Mouse (Mus musculus): ENCODE results near the gene Ntn4. TPM values are rescaled to one million over a fixed set of nuclear protein-coding genes. Genes with fewer than 3 reads are reported as not detected.
A peak's percentile ranks its signal among the peaks of the same experiment; 100 is the strongest.

Ntn4 gene
- total and polyA plus RNA-seq, 3 experiments, result not detected

DNA sequence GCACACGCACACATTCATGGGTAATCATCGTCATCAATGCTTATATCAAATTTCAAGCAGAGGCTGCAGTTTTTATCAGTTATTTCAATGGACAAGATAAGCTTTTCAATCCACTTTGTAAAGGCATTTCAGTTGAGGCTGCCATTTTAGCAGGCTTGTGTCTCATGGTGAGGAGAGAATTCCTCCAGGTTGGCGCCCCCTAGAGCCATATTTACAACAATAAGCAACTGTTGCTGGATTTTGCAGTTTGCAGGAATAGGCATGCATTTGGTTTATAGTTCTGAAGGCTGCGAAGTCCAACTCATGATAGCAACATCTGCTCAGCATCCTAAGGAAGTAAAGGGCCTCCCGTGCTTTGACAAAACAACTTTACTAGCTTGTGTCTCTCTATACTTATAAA, 8.6 kb downstream of the Ntn4 start:
- in situ Hi-C loops (cut with MboI; ENCODE audit: low pct_ligation_motif_present, low pct_unique_long_range_greater_than_20kb, low sequenced_read_pairs) (no loop called here), dilution Hi-C loops (cut with MboI; ENCODE audit: extremely low pct_ligation_motif_present, extremely low pct_unique_long_range_greater_than_20kb, low sequenced_read_pairs) (no loop called here)
- no peak overlapping the region for H3K9ac ChIP-seq (ENCODE audit: insufficient read depth, low read depth)
- H3K27ac ChIP-seq (ENCODE audit: insufficient read depth, low read depth), result no peak overlapping the region
- no peak overlapping the region for H3K4me2 ChIP-seq (ENCODE audit: insufficient read depth, low read depth, poor library complexity, severe bottlenecking)
- H3K79me2 ChIP-seq (replicated peaks; ENCODE audit: control insufficient read depth, extremely low read depth, insufficient read depth, poor library complexity, severe bottlenecking), result no peaks in the 10 kb centered on the region
- peak; percentile 13; the same call in 1 of the 2 replicates for TF ChIP-seq SMC3 (IDR thresholded peaks at IDR 0.05; ENCODE audit: low read depth, low read length)
- peak; percentile 11 for TF ChIP-seq RAD21 (IDR thresholded peaks at IDR 0.05; ENCODE audit: low read depth, low read length)
- peak in 1 of 2 experiments; percentile 51; a peak in 2 of 4 replicates for TF ChIP-seq CTCF (conservative IDR thresholded peaks at IDR 0.05 in 1 of 2, IDR thresholded peaks at IDR 0.05 in 1 of 2; ENCODE audit: low read depth in 2 of 2, low read length in 2 of 2)
- TF ChIP-seq TCF12 (IDR thresholded peaks at IDR 0.05; ENCODE audit: low read depth, low read length), result no peak
- TF ChIP-seq EP300 (IDR thresholded peaks at IDR 0.05; ENCODE audit: low read length), result no peak
- no peak for TF ChIP-seq MAZ (IDR thresholded peaks at IDR 0.05; ENCODE audit: low read depth, low read length)
- H3K27me3 ChIP-seq (replicated peaks), result no peaks in the 10 kb centered on the region
- no peaks in the 10 kb centered on the region for H3K4me1 ChIP-seq (ENCODE audit: control insufficient read depth in 1 of 2, insufficient read depth in 2 of 2)
- no peaks in the 10 kb centered on the region for H3K9me3 ChIP-seq (replicated peaks; ENCODE audit: low read length)
- H3K36me3 ChIP-seq (replicated peaks in 1 of 2; ENCODE audit: control insufficient read depth in 1 of 2, insufficient read depth in 1 of 2, low read length in 1 of 2), result no peaks in the 10 kb centered on the region
- DNase-seq (ENCODE audit: extremely low read depth), result peak; percentile 11
- no peak overlapping the region for H3K4me3 ChIP-seq (replicated peaks in 1 of 3; ENCODE audit: low read depth in 2 of 3, low read length in 2 of 3, poor library complexity in 1 of 3)

DNA sequence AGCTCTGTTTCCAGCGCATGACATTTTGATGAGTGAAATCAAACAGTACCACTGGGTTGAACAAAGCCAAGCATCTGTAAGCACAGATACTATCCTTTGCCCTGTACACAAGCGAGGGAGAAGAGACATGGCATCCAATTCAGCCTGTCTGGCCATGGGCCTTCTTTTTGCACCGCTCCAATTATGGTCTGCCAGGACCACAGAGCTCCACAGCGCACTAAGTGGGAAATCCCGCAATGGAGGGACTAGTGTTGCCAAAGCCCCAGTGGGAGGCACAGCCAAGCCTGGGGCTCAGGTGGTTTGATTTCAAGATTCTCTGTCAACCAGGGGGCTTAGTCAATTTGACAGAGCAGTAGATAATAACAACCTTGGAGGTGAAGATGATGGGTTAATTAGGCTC, 9.1 kb downstream of the Ntn4 start:
- Histone ChIP-seq H3K9me3 (replicated peaks; ENCODE audit: low read length) (no peaks in the 10 kb centered on the region), H3K4me1 (ENCODE audit: control insufficient read depth in 1 of 2, insufficient read depth in 2 of 2) (no peaks in the 10 kb centered on the region), H3K4me2 (ENCODE audit: insufficient read depth, low read depth, poor library complexity, severe bottlenecking) (no peak overlapping the region), H3K27ac (ENCODE audit: insufficient read depth, low read depth) (no peak overlapping the region), H3K79me2 (replicated peaks; ENCODE audit: control insufficient read depth, extremely low read depth, insufficient read depth, poor library complexity, severe bottlenecking) (no peaks in the 10 kb centered on the region), H3K4me3 (replicated peaks in 1 of 3; ENCODE audit: low read depth in 2 of 3, low read length in 2 of 3, poor library complexity in 1 of 3) (no peak overlapping the region), H3K27me3 (replicated peaks) (no peaks in the 10 kb centered on the region), H3K36me3 (replicated peaks in 1 of 2; ENCODE audit: control insufficient read depth in 1 of 2, insufficient read depth in 1 of 2, low read length in 1 of 2) (no peaks in the 10 kb centered on the region), H3K9ac (ENCODE audit: insufficient read depth, low read depth) (no peak overlapping the region)
- DNase-seq (ENCODE audit: extremely low read depth), result no peak
- TF ChIP-seq GABPA (IDR thresholded peaks at IDR 0.05; ENCODE audit: insufficient replicate concordance, low read depth, low read length), result no peak
- TF ChIP-seq KAT2A (IDR thresholded peaks at IDR 0.05; ENCODE audit: insufficient replicate concordance, low read length), result no peak
- in situ Hi-C loops (cut with MboI; ENCODE audit: low pct_ligation_motif_present, low pct_unique_long_range_greater_than_20kb, low sequenced_read_pairs) (no loop called here), dilution Hi-C loops (cut with MboI; ENCODE audit: extremely low pct_ligation_motif_present, extremely low pct_unique_long_range_greater_than_20kb, low sequenced_read_pairs) (no loop called here)

- DNase-seq (ENCODE audit: extremely low read depth), result no peak
- no peaks in the 10 kb centered on the region for H3K79me2 ChIP-seq (replicated peaks; ENCODE audit: control insufficient read depth, extremely low read depth, insufficient read depth, poor library complexity, severe bottlenecking)
- in situ Hi-C loops (cut with MboI; ENCODE audit: low pct_ligation_motif_present, low pct_unique_long_range_greater_than_20kb, low sequenced_read_pairs) (no loop called here), dilution Hi-C loops (cut with MboI; ENCODE audit: extremely low pct_ligation_motif_present, extremely low pct_unique_long_range_greater_than_20kb, low sequenced_read_pairs) (no loop called here)
- no peak overlapping the region for H3K4me3 ChIP-seq (replicated peaks in 1 of 3; ENCODE audit: low read depth in 2 of 3, low read length in 2 of 3, poor library complexity in 1 of 3)
- H3K27ac ChIP-seq (ENCODE audit: insufficient read depth, low read depth), result no peak overlapping the region
- no peaks in the 10 kb centered on the region for H3K4me1 ChIP-seq (ENCODE audit: control insufficient read depth in 1 of 2, insufficient read depth in 2 of 2)
- H3K9me3 ChIP-seq (replicated peaks; ENCODE audit: low read length), result no peaks in the 10 kb centered on the region
- no peaks in the 10 kb centered on the region for H3K36me3 ChIP-seq (replicated peaks in 1 of 2; ENCODE audit: control insufficient read depth in 1 of 2, insufficient read depth in 1 of 2, low read length in 1 of 2)
- H3K4me2 ChIP-seq (ENCODE audit: insufficient read depth, low read depth, poor library complexity, severe bottlenecking), result no peak overlapping the region
- no peak overlapping the region for H3K9ac ChIP-seq (ENCODE audit: insufficient read depth, low read depth)
- no peaks in the 10 kb centered on the region for H3K27me3 ChIP-seq (replicated peaks)
- TF ChIP-seq HCFC1 (IDR thresholded peaks at IDR 0.05; ENCODE audit: low read depth, low read length), result no peak
- TF ChIP-seq NELFE (IDR thresholded peaks at IDR 0.05; ENCODE audit: low read depth, low read length), result no peak
- TF ChIP-seq POLR2A (IDR thresholded peaks at IDR 0.05; ENCODE audit: low read depth, low read length), result no peak
- TF ChIP-seq ZMIZ1 (IDR thresholded peaks at IDR 0.05; ENCODE audit: low read depth, low read length), result no peak
Measured at GRCm38 (mm10) chr10:93653322-93653721, 12.8 kb downstream of the Ntn4 start.

Data from CH12.LX (cell line).